Mouse (Mus musculus) bone marrow, adult 2 months (tissue): Measurements from ENCODE around the gene Tmem109. TPM values are rescaled to one million over a fixed set of nuclear protein-coding genes. Genes with fewer than 3 reads are reported as not detected.

Source experiments
- H3K27ac ChIP-seq: fragments of 200-500 bp; 2 replicates; pipeline ENCODE4 v1.5.1; 2012; ENCODE audit warnings: low read depth, mild to moderate bottlenecking, control low read depth, inconsistent platforms, low read length; ENCODE audit not compliant: control insufficient read depth, poor library complexity, insufficient read depth
- H3K4me1 ChIP-seq: fragments of 200-500 bp; 2 replicates; pipeline ENCODE4 v1.6.1; 2011; ENCODE audit warnings: low read length; ENCODE audit not compliant: control insufficient read depth, insufficient read depth
- H3K4me3 ChIP-seq: fragments of 200-500 bp; replicated peaks from 2 replicates; pipeline ENCODE3; 2011; ENCODE audit warnings: mild to moderate bottlenecking, low read depth, low read length, control low read depth; ENCODE audit not compliant: control insufficient read depth
- CTCF ChIP-seq: fragments of 200-500 bp; IDR thresholded peaks from 2 replicates; pipeline ENCODE4 v1.5.1; 2011; ENCODE audit warnings: low read length, control low read depth; ENCODE audit not compliant: control insufficient read depth, insufficient read depth
- POLR2A ChIP-seq: fragments of 200-500 bp; IDR thresholded peaks from 2 replicates; pipeline ENCODE4 v1.6.1; 2011; ENCODE audit warnings: low read depth, mild to moderate bottlenecking, control low read depth, low read length, borderline replicate concordance; ENCODE audit not compliant: control insufficient read depth
- WGBS: fragments of 180-500 bp; shearing (Covaris S2); methylation state at CpG from one replicate; pipeline ENCODE4 v1.1.7; 2018; 5-methylcytosine and 5-hydroxymethylcytosine counted together
- polyA plus RNA-seq: library from polyadenylated mRNA; stranded (reverse); fragments of >200 nt; gene quantifications from 2 replicates; pipeline ENCODE4 v1.2.4, GENCODE M21; 2011; ENCODE audit warnings: low replicate concordance; ENCODE audit not compliant: missing spikeins, insufficient read depth, insufficient read length

Gene Tmem109
- polyA plus RNA-seq, 1 experiment: 11.5 TPM

- Histone ChIP-seq H3K27ac (no peak overlapping the region), H3K4me3 (no peak overlapping the region), H3K4me1 (no peaks in the 10 kb centered on the region; the same call in 1 of the 2 replicates)
- TF ChIP-seq CTCF: no peak
- TF ChIP-seq POLR2A: no peak
- WGBS: 89% methylated on average over 13 of the region's 13 CpGs
Measured at GRCm38 (mm10) chr19:10866351-10866750, 15.4 kb downstream of the Tmem109 start.

GRCm38 (mm10) chr19:10860072-10860497, 21.7 kb downstream of the Tmem109 start:
- no peaks in the 10 kb centered on the region for H3K4me1 ChIP-seq
- 87% methylated on average over 22 of the region's 22 CpGs for WGBS
- TF ChIP-seq POLR2A (no peak), CTCF (no peak)

GRCm38 (mm10) chr19:10856520-10856919, 25.3 kb downstream of the Tmem109 start:
- Histone ChIP-seq H3K4me3 (no peak overlapping the region), H3K27ac (no peak overlapping the region), H3K4me1 (no peaks in the 10 kb centered on the region; the same call in 1 of the 2 replicates)
- no peak for TF ChIP-seq CTCF
- TF ChIP-seq POLR2A: no peak
- WGBS: 49% methylated on average over 2 of the region's 2 CpGs

More at GRCm38 (mm10) chr19:10860072-10860497, 21.7 kb downstream of the Tmem109 start:
- Histone ChIP-seq H3K4me3 (no peak overlapping the region), H3K27ac (no peak overlapping the region)

- no peak overlapping the region for H3K4me3 ChIP-seq
- H3K27ac ChIP-seq: no peak overlapping the region
- 68% methylated on average over 3 of the region's 3 CpGs for WGBS
Measured at GRCm38 (mm10) chr19:10855422-10855821, 26.4 kb downstream of the Tmem109 start.

GRCm38 (mm10) chr19:10847311-10848087, 34.3 kb downstream of the Tmem109 start:
- Histone ChIP-seq H3K27ac (no peak overlapping the region), H3K4me3 (no peak overlapping the region), H3K4me1 (peaks cover 3% of the 10 kb centered on the region; the same call in 1 of the 2 replicates)
- 74% methylated on average over 3 of the region's 3 CpGs for WGBS
- no peak for TF ChIP-seq POLR2A
- no peak for TF ChIP-seq CTCF

More at GRCm38 (mm10) chr19:10855422-10855821, 26.4 kb downstream of the Tmem109 start:
- H3K4me1 ChIP-seq: no peaks in the 10 kb centered on the region; the same call in 1 of the 2 replicates
- TF ChIP-seq CTCF: no peak
- TF ChIP-seq POLR2A: no peak

GRCm38 (mm10) chr19:10846150-10846549, 35.7 kb downstream of the Tmem109 start:
- whole genome bisulfite sequencing: 82% methylated on average over 7 of the region's 7 CpGs
- Histone ChIP-seq H3K27ac (no peak overlapping the region), H3K4me1 (peaks cover 4% of the 10 kb centered on the region; the same call in 1 of the 2 replicates), H3K4me3 (no peak overlapping the region)
- TF ChIP-seq CTCF: no peak

GRCm38 (mm10) chr19:10845454-10845853, 36.3 kb downstream of the Tmem109 start:
- no peak for TF ChIP-seq CTCF
- no peak for TF ChIP-seq POLR2A
- WGBS: 48% methylated on average over 3 of the region's 3 CpGs
- H3K27ac ChIP-seq: peak overlapping the region; percentile 30; the same call in 1 of the 2 replicates
- no peak overlapping the region for H3K4me3 ChIP-seq
- H3K4me1 ChIP-seq: peaks cover 4% of the 10 kb centered on the region; the same call in 1 of the 2 replicates

- 79% methylated on average over 5 of the region's 5 CpGs for WGBS
- peaks cover 4% of the 10 kb centered on the region; the same call in 1 of the 2 replicates for H3K4me1 ChIP-seq
- H3K27ac ChIP-seq: no peak overlapping the region
- H3K4me3 ChIP-seq: peak overlapping the region; percentile 24
- no peak for TF ChIP-seq CTCF
- no peak for TF ChIP-seq POLR2A
Measured at GRCm38 (mm10) chr19:10844206-10844605, 37.6 kb downstream of the Tmem109 start.

- 30% methylated on average over 24 of the region's 24 CpGs for WGBS
- Histone ChIP-seq H3K4me3 (peak overlapping the region; percentile 56), H3K27ac (peak overlapping the region; percentile 80), H3K4me1 (peaks cover 4% of the 10 kb centered on the region; the same call in 1 of the 2 replicates)
- TF ChIP-seq CTCF (no peak), POLR2A (peak; percentile 28; the same call in 1 of the 2 replicates)
Measured at GRCm38 (mm10) chr19:10842914-10843313, 38.9 kb downstream of the Tmem109 start.
